Mouse (Mus musculus): Measurements from ENCODE around the gene Zfp454. TPM values are rescaled to one million over a fixed set of nuclear protein-coding genes. Genes with fewer than 3 reads are reported as not detected.

Zfp454 gene
- polyA plus RNA-seq, 1 experiment = 0.13 TPM

- Histone ChIP-seq H3K4me3 (no peak overlapping the region), H3ac (ENCODE audit: control insufficient read depth, insufficient read length) (no peak overlapping the region), H3K27me3 (ENCODE audit: control insufficient read depth, insufficient read depth, insufficient read length) (no peaks in the 10 kb centered on the region), H3K4me2 (ENCODE audit: low read depth) (no peak overlapping the region), H3K79me2 (ENCODE audit: control insufficient read depth, insufficient read depth) (no peaks in the 10 kb centered on the region), H3K36me3 (ENCODE audit: control insufficient read depth, insufficient read depth) (no peaks in the 10 kb centered on the region)
- no peak for TF ChIP-seq E2F4 (IDR thresholded peaks at IDR 0.05; ENCODE audit: insufficient read depth)
- no peak for TF ChIP-seq MYOG (IDR thresholded peaks at IDR 0.05; ENCODE audit: control insufficient read depth in 1 of 3, insufficient read depth in 1 of 3, insufficient read length in 2 of 3, low read depth in 2 of 3)
- TF ChIP-seq POLR2AphosphoS2 (IDR thresholded peaks at IDR 0.05; ENCODE audit: insufficient read length, low read depth) = no peak
- TF ChIP-seq MYOD1 (IDR thresholded peaks at IDR 0.05; ENCODE audit: control insufficient read depth in 1 of 3, insufficient read length in 2 of 3, low read depth in 2 of 3) = no peak
- no peak for TF ChIP-seq MAX (IDR thresholded peaks at IDR 0.05; ENCODE audit: low read depth)
- no peak for TF ChIP-seq CEBPB (IDR thresholded peaks at IDR 0.05; ENCODE audit: insufficient read depth, poor library complexity, severe bottlenecking)
- TF ChIP-seq USF1 (IDR thresholded peaks at IDR 0.05; ENCODE audit: low read depth) = no peak
- TF ChIP-seq REST (IDR thresholded peaks at IDR 0.05; ENCODE audit: insufficient read depth, insufficient read length) = no peak
- TF ChIP-seq TCF3 (IDR thresholded peaks at IDR 0.05; ENCODE audit: insufficient read length, low read depth) = no peak
- no peak for TF ChIP-seq SRF (IDR thresholded peaks at IDR 0.05; ENCODE audit: control insufficient read depth, insufficient read length, low read depth)
- TF ChIP-seq TCF12 (IDR thresholded peaks at IDR 0.05; ENCODE audit: insufficient read depth, poor library complexity, severe bottlenecking) = no peak
- no peak for TF ChIP-seq POLR2A (IDR thresholded peaks at IDR 0.05; ENCODE audit: insufficient read length, low read depth)
These were observed 8.8 kb downstream of the Zfp454 start for GRCm38 (mm10) chr11:50878641-50879040.

- Histone ChIP-seq H3K4me3 (no peak overlapping the region), H3K27me3 (ENCODE audit: control insufficient read depth, insufficient read depth, insufficient read length) (peaks cover 55% of the 10 kb centered on the region), H3K4me2 (ENCODE audit: low read depth) (no peak overlapping the region), H3K79me2 (ENCODE audit: control insufficient read depth, insufficient read depth) (no peaks in the 10 kb centered on the region), H3K36me3 (ENCODE audit: control insufficient read depth, insufficient read depth) (no peaks in the 10 kb centered on the region), H3ac (ENCODE audit: control insufficient read depth, insufficient read length) (no peak overlapping the region)
- TF ChIP-seq POLR2A (IDR thresholded peaks at IDR 0.05; ENCODE audit: insufficient read length, low read depth) (no peak), MAX (IDR thresholded peaks at IDR 0.05; ENCODE audit: low read depth) (no peak), TCF12 (IDR thresholded peaks at IDR 0.05; ENCODE audit: insufficient read depth, poor library complexity, severe bottlenecking) (no peak), TCF3 (IDR thresholded peaks at IDR 0.05; ENCODE audit: insufficient read length, low read depth) (no peak), MYOG (IDR thresholded peaks at IDR 0.05; ENCODE audit: control insufficient read depth in 1 of 3, insufficient read depth in 1 of 3, insufficient read length in 2 of 3, low read depth in 2 of 3) (peak in 1 of 3 experiments; percentile 1)
These were observed 36.4 kb downstream of the Zfp454 start for GRCm38 (mm10) chr11:50850989-50851601.

GRCm38 (mm10) chr11:50850177-50850735 lies 37.2 kb downstream of the Zfp454 start, which contains the start of gene Grm6:
Grm6 (plus strand) TSS chr11:50850685.
- Histone ChIP-seq H3K4me2 (ENCODE audit: low read depth) (no peak within 1 kb of the TSS), H3K79me2 (ENCODE audit: control insufficient read depth, insufficient read depth) (no peaks in the 10 kb centered on the region), H3ac (ENCODE audit: control insufficient read depth, insufficient read length) (no peak within 1 kb of the TSS), H3K36me3 (ENCODE audit: control insufficient read depth, insufficient read depth) (no peaks in the 10 kb centered on the region), H3K27me3 (ENCODE audit: control insufficient read depth, insufficient read depth, insufficient read length) (peaks cover 56% of the 10 kb centered on the region), H3K4me3 (no peak within 1 kb of the TSS)
- TF ChIP-seq POLR2AphosphoS2 (IDR thresholded peaks at IDR 0.05; ENCODE audit: insufficient read length, low read depth) (no peak), MYOD1 (IDR thresholded peaks at IDR 0.05; ENCODE audit: control insufficient read depth in 1 of 3, insufficient read length in 2 of 3, low read depth in 2 of 3) (no peak), USF1 (IDR thresholded peaks at IDR 0.05; ENCODE audit: low read depth) (no peak), POLR2A (IDR thresholded peaks at IDR 0.05; ENCODE audit: insufficient read length, low read depth) (no peak), TCF12 (IDR thresholded peaks at IDR 0.05; ENCODE audit: insufficient read depth, poor library complexity, severe bottlenecking) (no peak), MAX (IDR thresholded peaks at IDR 0.05; ENCODE audit: low read depth) (no peak), CEBPB (IDR thresholded peaks at IDR 0.05; ENCODE audit: insufficient read depth, poor library complexity, severe bottlenecking) (no peak), E2F4 (IDR thresholded peaks at IDR 0.05; ENCODE audit: insufficient read depth) (no peak), TCF3 (IDR thresholded peaks at IDR 0.05; ENCODE audit: insufficient read length, low read depth) (no peak), REST (IDR thresholded peaks at IDR 0.05; ENCODE audit: insufficient read depth, insufficient read length) (no peak), SRF (IDR thresholded peaks at IDR 0.05; ENCODE audit: control insufficient read depth, insufficient read length, low read depth) (no peak)

- Histone ChIP-seq H3K4me3 (no peak overlapping the region), H3K27me3 (ENCODE audit: control insufficient read depth, insufficient read depth, insufficient read length) (peaks cover 65% of the 10 kb centered on the region), H3ac (ENCODE audit: control insufficient read depth, insufficient read length) (no peak overlapping the region), H3K4me2 (ENCODE audit: low read depth) (no peak overlapping the region), H3K36me3 (ENCODE audit: control insufficient read depth, insufficient read depth) (no peaks in the 10 kb centered on the region), H3K79me2 (ENCODE audit: control insufficient read depth, insufficient read depth) (no peaks in the 10 kb centered on the region)
- no peak for TF ChIP-seq TCF3 (IDR thresholded peaks at IDR 0.05; ENCODE audit: insufficient read length, low read depth)
- TF ChIP-seq MYOD1 (IDR thresholded peaks at IDR 0.05; ENCODE audit: control insufficient read depth in 1 of 3, insufficient read length in 2 of 3, low read depth in 2 of 3) = no peak
- TF ChIP-seq REST (IDR thresholded peaks at IDR 0.05; ENCODE audit: insufficient read depth, insufficient read length) = no peak
- no peak for TF ChIP-seq CEBPB (IDR thresholded peaks at IDR 0.05; ENCODE audit: insufficient read depth, poor library complexity, severe bottlenecking)
- TF ChIP-seq SRF (IDR thresholded peaks at IDR 0.05; ENCODE audit: control insufficient read depth, insufficient read length, low read depth) = no peak
- TF ChIP-seq POLR2A (IDR thresholded peaks at IDR 0.05; ENCODE audit: insufficient read length, low read depth) = no peak
- TF ChIP-seq TCF12 (IDR thresholded peaks at IDR 0.05; ENCODE audit: insufficient read depth, poor library complexity, severe bottlenecking) = no peak
- TF ChIP-seq POLR2AphosphoS2 (IDR thresholded peaks at IDR 0.05; ENCODE audit: insufficient read length, low read depth) = no peak
- TF ChIP-seq MAX (IDR thresholded peaks at IDR 0.05; ENCODE audit: low read depth) = no peak
- no peak for TF ChIP-seq USF1 (IDR thresholded peaks at IDR 0.05; ENCODE audit: low read depth)
- TF ChIP-seq MYOG (IDR thresholded peaks at IDR 0.05; ENCODE audit: control insufficient read depth in 1 of 3, insufficient read depth in 1 of 3, insufficient read length in 2 of 3, low read depth in 2 of 3) = no peak
- no peak for TF ChIP-seq E2F4 (IDR thresholded peaks at IDR 0.05; ENCODE audit: insufficient read depth)
These were observed 38.1 kb downstream of the Zfp454 start for GRCm38 (mm10) chr11:50849310-50849709.

Data from myocyte (in vitro differentiated cells).